Mouse (Mus musculus): ENCODE data around the gene Cgas.

DNA sequence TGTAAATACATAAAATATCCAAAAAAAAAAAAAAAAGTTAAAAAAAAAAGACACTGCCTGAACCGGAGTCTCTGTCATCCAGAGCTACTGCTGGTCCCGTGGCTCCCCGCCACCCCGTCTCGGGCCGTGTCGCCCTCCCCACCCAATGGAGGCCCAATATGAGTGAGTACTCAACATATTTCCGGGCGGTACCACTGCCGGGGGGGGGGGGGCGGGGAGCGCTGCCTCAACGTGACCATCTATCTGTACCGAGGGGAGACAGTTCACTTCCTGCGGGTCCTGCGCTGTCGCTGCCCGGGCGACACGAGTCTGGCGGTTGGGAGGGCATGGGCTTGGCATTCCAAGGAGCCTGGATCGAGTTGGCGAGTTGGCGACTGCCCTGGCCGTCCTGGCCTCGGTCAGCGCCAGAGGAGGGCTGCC, 15.7 kb downstream of the Cgas start:
- TF ChIP-seq CTCF (IDR thresholded peaks at IDR 0.05; ENCODE audit: low read depth, low read length) (no peak), POLR2A (IDR thresholded peaks at IDR 0.05; ENCODE audit: insufficient read depth, low read length) (no peak)

Measured in ES-Bruce4 (cell line).